Mouse (Mus musculus) lung, adult 2 months (tissue): ENCODE measurements around the gene Wfdc3.

ENCODE experiments used
- CTCF ChIP-seq: fragments of 200-500 bp; IDR thresholded peaks from 2 replicates; pipeline ENCODE4 v1.5.1; 2011; ENCODE audit warnings: mild to moderate bottlenecking, low read length, control low read depth; ENCODE audit not compliant: insufficient read depth
- POLR2A ChIP-seq: fragments of 200-500 bp; IDR thresholded peaks from 2 replicates; pipeline ENCODE4 v1.6.1; 2011; ENCODE audit warnings: low read depth, mild to moderate bottlenecking, control low read depth, low read length, borderline replicate concordance; ENCODE audit errors: extremely low read depth

DNA sequence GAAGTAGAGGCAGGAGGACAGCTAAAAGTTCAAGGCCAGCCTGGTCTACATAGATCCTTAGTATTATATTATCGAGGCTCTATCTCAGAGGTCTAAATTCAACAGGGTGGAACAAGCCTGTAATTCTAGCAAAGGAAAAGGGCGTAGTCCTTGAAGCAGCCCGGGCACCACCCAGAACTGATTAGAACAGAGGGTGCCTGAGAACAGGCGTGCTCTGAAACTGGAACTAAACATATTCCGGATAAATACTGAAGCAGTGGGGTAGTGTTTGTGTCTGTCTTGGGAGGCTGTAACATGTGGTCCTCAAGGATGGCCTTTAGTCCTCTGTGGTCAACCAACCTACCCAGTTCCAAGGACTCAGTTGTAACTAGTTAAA, 28.2 kb upstream of the Wfdc3 start:
- no peak for TF ChIP-seq CTCF
- TF ChIP-seq POLR2A, result no peak
